Mouse (Mus musculus): ENCODE results near the gene Grm8.
A peak's percentile ranks its signal among the peaks of the same experiment; 100 is the strongest.
"Not testable (repeated sequence)": the region's sequence is repeated elsewhere in the genome, so short reads cannot be mapped to it uniquely, and the experiment has no call there.

The Grm8 gene

DNA sequence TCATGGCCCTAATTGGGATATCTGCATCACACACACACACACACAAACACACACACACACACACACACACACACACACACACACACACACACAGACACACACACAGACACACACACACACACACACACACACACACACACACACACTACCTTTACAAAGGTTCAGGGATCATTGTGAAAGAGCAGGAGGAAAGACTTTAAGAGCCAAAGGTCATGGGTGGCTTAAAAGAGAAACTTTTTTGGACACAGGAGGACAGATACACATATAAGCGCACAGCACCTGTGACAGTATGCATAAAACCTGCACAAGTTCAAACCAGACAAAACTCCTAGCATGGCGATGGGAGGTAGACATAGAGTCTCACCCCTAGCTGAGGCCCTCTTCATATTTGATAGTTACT lies 315.2 kb downstream of the Grm8 start:
- DNase-seq, result not testable (repeated sequence)

DNA sequence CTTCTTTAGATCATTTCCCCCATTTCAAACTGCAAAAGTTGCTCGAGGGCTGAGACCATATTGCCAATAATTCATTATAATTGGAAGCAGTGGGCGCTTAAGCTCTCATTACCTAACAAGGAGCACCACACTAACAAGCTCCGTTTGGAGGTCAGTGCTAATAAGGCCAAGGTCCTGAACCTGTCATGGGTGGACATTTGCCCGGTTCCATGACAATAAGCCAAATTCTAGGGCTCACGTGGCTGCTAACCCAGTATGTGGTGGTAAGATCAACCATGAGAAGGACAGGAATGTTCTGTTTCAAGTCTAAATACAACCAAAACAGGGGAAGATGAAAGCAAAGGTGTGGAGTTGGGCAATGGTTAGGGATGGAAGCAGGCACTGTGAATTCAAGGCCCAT lies 322.2 kb downstream of the Grm8 start:
- no peak for DNase-seq

DNA sequence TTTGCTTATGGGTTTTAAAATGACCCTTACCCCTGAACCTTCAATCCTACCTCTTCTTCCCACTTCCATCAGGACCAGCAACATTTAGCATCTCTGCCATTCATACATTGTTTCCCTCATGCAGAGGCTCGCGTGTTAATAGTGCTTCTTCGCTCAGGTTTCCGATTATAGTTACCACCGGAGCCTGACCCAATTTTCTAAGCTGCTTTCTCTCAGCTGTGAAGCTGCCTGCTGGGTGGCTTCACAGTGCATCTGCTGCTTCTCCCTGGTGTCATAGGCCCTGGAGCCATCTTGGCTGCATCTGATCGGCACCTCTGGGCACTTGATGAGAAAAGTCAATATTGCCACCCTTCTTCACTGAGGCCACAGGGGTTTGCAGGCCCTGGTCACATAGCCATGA lies 325.0 kb downstream of the Grm8 start:
- peak; percentile 15 to 27 for DNase-seq

DNA sequence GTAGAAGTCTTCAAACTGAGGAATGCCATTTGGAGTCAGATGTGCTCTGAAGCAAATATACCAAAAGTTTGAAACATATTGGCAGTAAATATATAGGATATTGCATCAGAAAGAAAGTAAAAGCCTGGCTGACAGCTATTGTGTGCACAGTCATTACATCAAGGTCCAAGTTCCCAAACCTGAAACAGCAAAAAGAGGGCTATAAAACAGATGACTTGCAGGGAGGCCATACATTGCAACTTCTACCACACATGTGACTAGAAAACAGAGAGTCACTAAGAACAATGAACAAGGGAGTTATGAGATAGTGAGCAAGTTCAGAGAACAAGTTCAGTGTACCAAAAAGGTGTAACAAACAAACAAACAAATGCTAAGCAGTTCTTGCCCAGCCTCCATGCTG lies 328.2 kb downstream of the Grm8 start:
- no peak for DNase-seq

DNA sequence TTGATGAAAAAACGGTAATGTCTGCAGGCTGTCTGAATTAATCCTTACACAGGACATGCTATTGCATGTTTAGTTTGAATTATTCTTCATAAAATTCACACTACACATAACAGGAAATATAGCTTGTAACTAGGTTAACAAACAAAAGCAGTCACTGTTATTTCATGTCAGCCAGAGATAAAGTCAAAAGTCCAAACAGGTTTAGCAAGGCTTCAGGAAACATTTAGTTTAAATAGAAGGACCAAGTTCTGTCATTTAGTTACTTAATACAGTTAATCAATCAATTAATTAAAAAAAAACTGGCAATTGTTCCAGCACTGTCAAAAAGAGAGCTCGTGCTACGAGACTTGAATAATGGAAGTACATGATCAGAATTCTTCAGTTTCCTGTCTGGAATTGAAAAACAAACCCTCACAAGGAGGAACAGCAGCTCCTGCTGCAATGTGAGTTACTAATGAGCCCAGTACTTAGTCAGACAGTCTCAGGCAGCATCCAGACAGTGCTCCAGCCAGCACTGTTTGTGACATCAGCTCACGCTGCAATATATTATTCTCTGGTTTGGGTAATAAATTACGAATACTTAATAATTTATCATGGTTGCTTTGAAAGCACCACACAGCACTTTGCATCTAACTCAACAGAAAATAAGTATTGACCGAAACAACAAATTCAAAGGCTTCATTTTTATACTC lies 334.0 kb downstream of the Grm8 start:
- no peak for DNase-seq

DNA sequence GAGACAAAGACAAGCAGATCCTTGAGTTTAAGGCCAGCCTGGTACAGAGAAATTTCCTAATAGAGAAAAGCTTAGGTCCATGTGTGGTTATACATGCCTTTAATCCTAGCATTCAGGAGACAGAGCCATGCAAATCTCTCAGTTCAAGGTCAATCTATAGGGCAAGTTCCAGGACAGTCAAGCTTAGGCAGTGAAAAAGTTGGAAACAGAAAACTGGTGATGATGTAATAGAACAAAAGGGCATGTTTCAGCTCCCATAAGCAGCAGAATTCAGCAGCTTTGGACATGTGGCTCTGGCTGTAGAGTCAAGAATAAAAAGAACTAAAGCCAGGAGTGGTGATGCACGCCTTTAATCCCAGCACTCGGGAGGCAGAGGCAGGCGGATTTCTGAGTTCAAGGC lies 336.2 kb downstream of the Grm8 start:
- no peak for DNase-seq

DNA sequence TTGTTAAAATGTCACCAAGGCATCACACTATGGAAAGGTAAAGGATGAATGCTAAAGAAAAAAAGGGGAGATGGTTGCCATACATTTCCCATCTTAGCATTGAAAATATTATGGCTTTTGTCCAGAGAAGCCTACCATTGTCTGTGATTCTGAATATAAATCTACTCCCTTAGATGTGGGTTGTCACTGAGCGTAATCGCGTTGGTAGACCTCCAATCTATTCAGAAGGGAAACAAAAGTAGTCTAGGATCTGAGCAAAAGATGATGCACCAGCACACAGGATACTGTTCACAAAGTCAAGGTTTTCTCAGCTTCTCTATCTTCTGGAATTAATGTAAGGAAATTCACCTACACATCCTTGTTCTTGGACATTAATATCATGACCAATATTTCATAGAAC lies 345.4 kb downstream of the Grm8 start:
- no peak for DNase-seq

DNA sequence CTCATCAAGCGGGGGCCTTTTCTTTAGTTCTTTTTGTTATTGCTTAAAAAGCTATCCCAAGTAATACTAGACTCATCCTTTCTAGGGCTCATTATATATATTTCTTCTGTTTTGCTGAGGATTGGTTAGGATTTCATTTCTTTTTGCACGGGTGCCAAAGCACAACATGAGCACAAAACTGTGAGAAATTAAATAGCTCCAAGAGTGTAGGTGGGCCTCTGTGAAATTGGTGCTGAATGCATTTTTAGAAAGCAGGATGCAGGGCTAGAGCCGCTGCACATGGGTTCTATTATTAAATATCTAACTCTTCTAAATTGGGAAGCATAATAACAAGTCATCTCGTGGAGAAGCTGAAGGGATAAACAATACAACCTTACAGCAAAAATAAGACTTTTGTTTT lies 345.8 kb downstream of the Grm8 start:
- DNase-seq, result no peak

DNA sequence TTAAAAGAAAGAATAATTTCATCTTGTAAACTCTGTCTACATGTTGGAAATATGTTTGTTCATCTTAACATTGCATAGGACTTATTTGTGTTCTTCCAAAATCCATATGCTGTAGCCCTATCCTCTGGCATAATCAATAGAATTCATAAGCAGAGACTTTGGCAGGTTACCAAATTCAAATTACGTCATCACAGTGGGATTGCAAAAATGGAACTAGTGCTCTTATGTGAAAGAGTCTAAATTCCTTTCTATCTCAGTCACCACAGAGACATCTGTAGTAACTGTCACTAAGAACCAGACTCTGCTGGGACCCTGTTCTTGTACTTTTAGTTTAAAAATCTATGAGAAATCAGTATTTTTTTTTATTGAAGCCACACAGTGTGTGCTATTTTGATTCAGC lies 352.7 kb downstream of the Grm8 start:
- DNase-seq, result no peak

DNA sequence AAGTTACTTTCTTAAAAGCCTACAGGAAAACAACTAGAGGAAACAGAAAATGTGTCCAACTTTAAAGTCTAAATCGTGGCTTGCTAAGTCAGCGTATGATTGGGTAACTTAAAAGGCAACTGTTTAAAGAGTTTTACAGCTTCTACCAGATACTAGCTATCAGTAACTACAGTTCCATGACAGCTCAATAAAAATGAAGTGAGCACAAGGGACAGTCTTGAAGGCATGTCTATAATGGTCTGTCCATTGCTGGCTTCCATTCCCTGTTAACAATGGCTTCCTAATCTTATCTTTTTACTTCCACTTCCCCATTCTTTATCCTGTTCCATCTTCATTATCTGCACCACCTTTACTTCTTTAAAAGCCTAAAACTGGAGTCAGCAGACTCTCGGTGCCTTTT lies 353.6 kb downstream of the Grm8 start:
- no peak for DNase-seq

DNA sequence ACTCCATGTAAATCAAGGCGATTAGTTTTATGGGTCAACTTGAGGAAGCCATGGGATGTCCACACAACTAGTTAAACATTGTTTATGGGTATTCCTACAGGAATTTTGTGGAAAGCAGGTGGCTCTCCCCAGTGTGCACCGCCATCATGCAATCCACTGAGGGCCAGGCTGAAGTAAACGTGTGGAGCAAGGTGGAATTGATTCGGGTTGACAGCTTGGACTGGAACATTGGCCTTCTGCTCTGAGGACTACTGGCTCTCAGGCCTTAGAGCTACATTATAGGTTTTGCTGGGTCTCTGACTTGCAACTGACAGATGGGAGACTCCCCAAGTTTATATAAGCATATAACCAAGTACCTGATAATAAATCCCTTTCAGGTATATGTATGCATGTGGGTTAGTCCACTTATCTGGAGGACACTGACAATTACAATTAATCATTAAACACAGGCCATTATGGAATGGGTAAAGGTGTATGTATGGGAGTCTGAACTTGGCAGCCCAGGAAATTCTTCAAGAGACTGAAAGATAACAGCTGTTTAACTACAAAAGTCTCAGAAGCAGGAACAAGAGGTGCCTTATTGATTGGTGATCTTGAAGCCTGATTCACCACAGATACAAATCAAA lies 359.2 kb downstream of the Grm8 start:
- peak; percentile 9 to 16 for DNase-seq

DNA sequence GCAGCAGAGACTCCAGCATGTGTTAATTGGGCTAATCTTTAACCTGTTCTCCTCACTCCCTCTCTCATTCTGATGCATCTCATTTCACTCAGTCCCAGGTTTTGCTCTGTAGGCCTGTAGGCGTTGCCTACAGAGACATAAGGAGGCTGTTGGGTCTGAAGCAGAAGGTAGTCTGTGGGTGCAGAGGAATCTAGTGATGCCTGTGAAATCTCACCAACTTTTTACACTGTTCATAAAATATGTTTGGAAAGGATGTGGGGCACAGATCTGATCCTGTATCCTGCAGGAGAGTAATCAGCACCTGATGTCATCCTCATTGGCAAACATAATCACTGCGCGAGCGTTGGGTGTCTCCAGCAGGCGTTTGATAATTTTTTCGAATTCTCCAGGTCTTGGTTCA lies 372.9 kb downstream of the Grm8 start:
- no peak for DNase-seq

DNA sequence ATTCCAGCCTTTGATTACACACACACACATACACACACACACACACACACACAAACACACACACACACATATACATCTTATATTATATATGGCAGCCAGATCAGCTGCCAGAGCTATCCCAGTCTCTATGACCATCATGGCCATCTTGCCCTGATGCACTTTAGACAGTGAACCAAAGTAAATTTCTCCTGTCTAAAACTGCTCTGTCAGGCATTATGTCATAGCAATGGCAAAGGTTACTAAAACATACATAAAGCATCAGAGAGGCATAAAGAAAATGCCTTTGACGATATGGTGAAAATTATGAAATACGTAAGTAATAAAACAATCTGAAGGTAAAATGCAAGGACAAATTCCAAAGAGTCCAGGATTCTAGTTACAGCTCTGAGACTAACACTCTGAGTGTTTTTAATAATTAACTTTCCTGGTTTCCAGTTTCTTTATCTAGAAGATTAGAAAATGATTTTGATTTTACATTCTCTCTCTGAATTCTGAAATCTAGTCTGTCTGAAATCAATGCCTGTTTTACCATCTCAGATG lies 381.6 kb downstream of the Grm8 start:
- DNase-seq, result no peak

DNA sequence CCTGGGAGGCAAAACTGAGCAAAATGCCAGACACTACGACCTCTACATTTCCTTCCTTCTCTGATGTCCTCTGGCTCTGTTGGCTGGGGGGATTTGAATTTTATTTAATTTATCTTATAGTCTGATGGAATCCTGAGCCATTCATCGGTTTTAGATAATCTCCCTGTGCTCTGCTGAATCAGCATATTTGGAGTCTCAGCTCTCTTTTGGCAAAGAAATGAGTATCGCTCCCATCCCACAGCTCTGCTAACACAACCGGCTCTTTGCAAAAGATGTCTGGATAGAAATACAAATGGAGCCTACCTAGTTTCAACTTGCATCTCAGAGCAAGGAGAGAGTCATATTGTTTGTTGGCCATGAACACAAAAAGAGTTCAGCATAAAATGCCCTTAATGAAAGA lies 388.5 kb downstream of the Grm8 start:
- DNase-seq, result no peak

DNA sequence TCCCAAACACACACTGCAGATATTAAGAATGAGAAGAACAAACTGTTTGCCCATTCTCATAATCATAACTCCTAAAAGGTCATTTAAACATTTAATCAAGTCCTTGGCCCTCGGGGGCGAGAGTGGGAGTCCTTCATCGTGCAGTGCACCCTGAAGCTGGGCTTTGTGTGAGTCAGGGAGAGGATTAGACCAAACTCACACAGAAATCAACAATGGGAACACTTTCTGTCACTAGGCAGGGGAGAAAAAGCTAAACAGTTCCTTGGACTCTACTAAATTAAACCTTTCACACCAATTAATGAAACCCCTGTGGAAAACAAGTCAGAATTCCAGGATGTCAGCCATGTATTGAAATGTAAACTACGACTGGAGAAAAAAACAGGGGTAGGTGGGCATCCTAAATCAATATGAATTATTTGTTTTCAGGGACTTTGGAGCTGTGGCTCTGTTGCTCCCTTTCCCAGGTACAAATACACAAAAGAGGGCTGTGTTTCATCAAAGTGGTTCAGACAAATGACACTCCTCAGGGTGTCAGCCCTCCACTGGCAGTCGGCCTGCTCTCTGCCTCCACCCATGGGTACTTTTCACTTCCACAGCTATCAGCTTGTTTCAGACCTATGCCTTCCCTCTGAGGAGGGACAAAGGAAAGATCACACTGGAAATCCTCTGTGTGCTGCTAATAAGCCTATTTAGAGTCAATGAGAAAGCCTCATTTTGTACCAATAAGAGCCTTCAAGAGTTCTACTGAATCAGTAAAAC lies 389.1 kb downstream of the Grm8 start:
- no peak for DNase-seq

DNA sequence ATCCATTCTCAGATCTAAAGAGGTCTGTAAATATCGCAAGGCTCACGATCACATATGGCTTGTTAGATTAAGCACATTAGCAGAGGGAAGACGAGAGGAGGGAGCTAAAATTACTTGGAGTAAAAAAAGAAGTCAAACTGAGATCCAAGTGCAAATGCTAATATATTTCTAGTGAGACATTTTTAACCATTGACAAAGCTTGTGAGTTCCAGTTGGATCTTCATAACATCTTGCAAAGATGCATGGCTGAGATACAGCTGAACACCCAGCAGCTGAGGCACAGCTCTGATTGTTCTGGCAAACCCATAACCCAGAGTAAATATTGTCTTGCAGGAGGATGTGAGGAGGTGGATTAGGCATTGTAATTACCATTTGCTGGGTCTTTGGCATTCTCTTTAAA lies 445.6 kb downstream of the Grm8 start:
- DNase-seq, result no peak

DNA sequence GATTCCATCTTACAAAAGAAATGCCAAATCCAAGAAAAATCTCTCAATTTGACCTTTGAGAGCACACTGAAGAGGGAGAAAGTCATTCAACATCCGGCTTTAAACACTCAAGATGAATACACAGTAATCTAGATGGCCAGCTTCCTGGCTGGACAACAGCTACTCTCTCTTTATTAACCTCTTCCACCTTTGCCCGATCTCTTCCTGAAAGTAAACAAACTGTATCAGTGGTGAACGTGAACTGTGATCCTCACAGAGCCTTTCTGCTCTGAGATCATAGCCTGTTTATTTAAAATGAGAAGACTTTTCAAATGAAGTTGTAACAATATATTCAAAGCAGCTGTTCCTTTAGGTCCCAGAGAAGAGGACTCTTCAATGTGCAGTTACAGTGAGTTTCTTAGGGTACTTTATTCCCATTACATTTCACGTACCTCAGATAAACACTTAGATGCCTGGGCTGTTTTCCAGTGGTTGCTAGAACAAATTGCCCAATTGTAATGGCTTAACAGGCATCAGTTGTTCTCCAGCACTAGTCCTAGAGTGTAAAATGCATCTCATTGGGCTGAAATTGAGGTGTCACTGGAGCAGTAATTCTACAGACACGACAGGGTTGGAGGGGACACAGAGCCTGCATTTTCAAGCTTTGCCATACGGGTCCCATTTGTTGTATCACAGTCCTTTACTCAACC lies 473.1 kb downstream of the Grm8 start:
- DNase-seq, result no peak

DNA sequence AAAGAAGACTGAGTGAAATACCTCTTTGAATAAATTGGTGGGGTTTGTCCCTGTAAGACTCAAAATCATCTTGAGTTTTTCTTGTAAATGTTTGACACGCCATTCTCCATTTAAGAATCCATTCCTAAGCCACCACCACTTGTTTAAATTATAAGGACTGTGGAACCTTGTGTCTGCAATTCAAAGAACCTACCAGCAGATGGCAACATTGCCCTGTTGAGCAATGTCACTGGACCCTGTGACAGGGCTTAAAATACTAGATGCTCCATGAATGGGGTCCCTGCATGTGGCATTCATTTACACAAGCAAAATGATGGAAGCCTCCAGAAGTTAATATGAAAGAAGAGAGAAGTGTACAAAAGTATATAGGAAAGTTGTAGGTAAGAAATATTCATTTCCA lies 477.5 kb downstream of the Grm8 start:
- peak; percentile 15 to 52 for DNase-seq

DNA sequence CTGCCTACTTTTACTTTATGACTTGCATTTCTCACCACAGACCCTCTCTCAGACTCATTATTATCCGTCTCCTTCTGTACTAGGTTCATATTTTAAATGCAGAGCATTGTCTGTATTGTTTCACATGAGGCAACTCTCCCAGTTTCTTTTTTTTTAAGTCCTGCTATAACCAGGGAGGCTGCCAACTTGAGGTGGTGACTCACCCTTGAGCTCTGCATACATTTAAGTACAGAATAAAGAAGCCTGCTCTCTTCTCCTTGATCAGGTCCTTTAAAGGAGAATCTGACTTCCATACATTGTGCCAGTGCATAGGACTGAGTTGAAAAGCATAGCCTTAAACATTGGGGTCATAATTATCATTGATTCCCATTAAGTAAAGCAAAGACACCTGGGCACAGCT lies 488.5 kb downstream of the Grm8 start:
- no peak for DNase-seq

DNA sequence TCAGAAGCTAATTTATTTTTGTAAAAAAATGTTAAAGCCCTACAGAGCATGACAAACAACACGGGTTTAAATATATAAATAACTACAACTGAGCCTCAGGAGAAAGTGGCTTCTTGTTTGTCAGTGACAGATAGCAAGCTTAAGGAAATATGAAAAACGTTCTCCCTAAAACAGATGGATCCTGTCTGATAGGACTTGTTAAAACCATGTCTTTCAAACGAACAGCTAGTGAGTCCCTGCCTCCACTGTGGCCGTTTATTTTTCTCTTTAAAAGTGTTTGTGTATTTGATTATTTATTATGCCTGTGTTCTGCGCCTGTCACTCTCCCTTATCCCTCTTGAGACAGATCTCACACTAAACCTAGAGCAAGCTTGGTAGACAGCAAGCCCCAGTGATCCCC lies 489.9 kb downstream of the Grm8 start:
- no peak for DNase-seq

DNA sequence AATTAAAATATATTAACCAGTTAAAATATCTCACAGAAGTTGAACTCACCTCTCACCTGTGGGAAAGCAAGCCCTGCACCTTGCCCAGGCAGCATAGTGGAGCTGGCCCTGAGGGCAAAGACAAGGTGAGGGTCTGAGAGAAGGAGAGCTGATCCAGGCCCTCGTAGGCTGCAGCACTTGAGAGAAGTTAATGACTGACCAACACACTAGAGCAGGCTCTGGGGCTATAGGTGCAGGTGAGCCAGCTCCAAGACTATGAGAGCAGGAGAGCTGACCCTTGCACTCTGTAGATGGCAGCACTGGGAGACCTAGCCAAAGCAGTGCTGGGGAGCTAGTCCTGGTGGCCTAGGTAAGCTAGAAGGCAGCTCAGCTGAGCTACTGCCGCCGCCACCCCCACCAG lies 499.1 kb downstream of the Grm8 start:
- no peak for DNase-seq

DNA sequence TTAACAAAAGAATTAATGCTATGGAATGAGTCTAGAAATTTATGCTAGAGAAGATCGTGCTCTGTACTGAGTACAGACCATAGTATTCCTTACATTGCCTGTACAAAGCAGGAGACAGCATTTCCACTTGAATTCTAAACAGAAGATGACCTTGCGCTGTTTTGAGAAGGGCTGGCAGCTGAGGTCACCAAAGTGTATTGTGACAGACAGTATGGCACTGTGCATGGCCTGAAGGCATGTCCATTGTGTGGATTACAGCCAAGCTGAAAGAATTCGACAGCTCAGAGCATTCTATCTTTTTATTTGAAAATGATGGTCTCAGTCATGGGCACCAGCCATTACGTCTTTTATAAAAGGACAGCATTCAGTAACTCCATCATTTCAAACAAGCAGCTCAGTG lies 517.5 kb downstream of the Grm8 start:
- DNase-seq, result no peak

DNA sequence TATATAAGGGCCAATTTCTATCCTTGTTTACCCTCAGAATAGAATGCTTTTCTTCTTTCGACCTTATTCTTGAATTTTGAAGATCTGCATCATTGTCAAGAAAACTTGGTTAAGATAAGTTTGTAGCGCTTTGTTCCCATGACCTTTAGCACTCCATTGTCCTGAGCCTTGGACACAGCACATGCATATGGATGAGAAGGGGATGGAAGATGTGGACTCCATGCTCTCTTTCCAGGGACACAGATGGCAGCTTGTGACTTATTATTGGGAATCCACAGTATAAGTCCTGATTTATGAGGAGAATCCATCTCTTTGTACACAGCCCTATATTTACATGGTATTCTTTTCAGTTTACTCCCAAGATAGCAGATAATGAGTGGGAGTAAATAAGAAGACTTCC lies 554.5 kb downstream of the Grm8 start:
- DNase-seq, result no peak

All from cerebellum, postnatal 25 days (tissue).